Mouse (Mus musculus): Measurements from ENCODE around the gene F7.

The F7 gene

GRCm38 (mm10) chr8:13025487-13026224 is at the start of gene F7:
F7 (plus strand) TSS chr8:13026034.
- H3K4me1 ChIP-seq (replicated peaks; ENCODE audit: low read depth, low read length): no peaks in the 10 kb centered on the region
- TF ChIP-seq NANOG (IDR thresholded peaks at IDR 0.05; ENCODE audit: borderline replicate concordance, low read length) (no peak), CTCF (conservative IDR thresholded peaks at IDR 0.05; ENCODE audit: low read length) (no peak), POU5F1 (IDR thresholded peaks at IDR 0.05; ENCODE audit: borderline replicate concordance, low read length) (no peak)
- H3K36me3 ChIP-seq (ENCODE audit: insufficient read depth, low read length): 0 out of 2 replicates have a peak, but pooled peaks cover under 1% of the 10 kb centered on the region
- H3K27me3 ChIP-seq (ENCODE audit: insufficient read depth, low read length): no peaks in the 10 kb centered on the region
- H3K4me3 ChIP-seq (replicated peaks; ENCODE audit: low read length): no peak within 1 kb of the TSS
- H3K9me3 ChIP-seq (ENCODE audit: low read length): no peaks in the 10 kb centered on the region

- no peaks in the 10 kb centered on the region; the same call in 1 of the 2 replicates for H3K9me3 ChIP-seq (ENCODE audit: low read length)
- TF ChIP-seq CTCF (conservative IDR thresholded peaks at IDR 0.05; ENCODE audit: low read length) (no peak), POU5F1 (IDR thresholded peaks at IDR 0.05; ENCODE audit: borderline replicate concordance, low read length) (no peak), NANOG (IDR thresholded peaks at IDR 0.05; ENCODE audit: borderline replicate concordance, low read length) (no peak)
- H3K27me3 ChIP-seq (ENCODE audit: insufficient read depth, low read length): no peaks in the 10 kb centered on the region
- H3K36me3 ChIP-seq (ENCODE audit: insufficient read depth, low read length): peaks cover 27% of the 10 kb centered on the region
- H3K4me3 ChIP-seq (replicated peaks; ENCODE audit: low read length): no peak overlapping the region
- peaks cover 32% of the 10 kb centered on the region for H3K4me1 ChIP-seq (replicated peaks; ENCODE audit: low read depth, low read length)
Observed at GRCm38 (mm10) chr8:12976290-12976689, 49.5 kb upstream of the F7 start.

- Histone ChIP-seq H3K27me3 (ENCODE audit: insufficient read depth, low read length) (no peaks in the 10 kb centered on the region), H3K36me3 (ENCODE audit: insufficient read depth, low read length) (peaks cover 27% of the 10 kb centered on the region), H3K9me3 (ENCODE audit: low read length) (no peaks in the 10 kb centered on the region; the same call in 1 of the 2 replicates), H3K4me3 (replicated peaks; ENCODE audit: low read length) (no peak overlapping the region), H3K4me1 (replicated peaks; ENCODE audit: low read depth, low read length) (peaks cover 27% of the 10 kb centered on the region)
- TF ChIP-seq POU5F1 (IDR thresholded peaks at IDR 0.05; ENCODE audit: borderline replicate concordance, low read length) (no peak), CTCF (conservative IDR thresholded peaks at IDR 0.05; ENCODE audit: low read length) (no peak)
Observed at GRCm38 (mm10) chr8:12976723-12977122, 49.1 kb upstream of the F7 start.

GRCm38 (mm10) chr8:12977325-12977724 is 48.5 kb upstream of the F7 start:
- no peak overlapping the region for H3K4me3 ChIP-seq (replicated peaks; ENCODE audit: low read length)
- TF ChIP-seq NANOG (IDR thresholded peaks at IDR 0.05; ENCODE audit: borderline replicate concordance, low read length) (no peak), CTCF (conservative IDR thresholded peaks at IDR 0.05; ENCODE audit: low read length) (no peak), POU5F1 (IDR thresholded peaks at IDR 0.05; ENCODE audit: borderline replicate concordance, low read length) (no peak)

GRCm38 (mm10) chr8:12978308-12978707 is 47.5 kb upstream of the F7 start:
- no peak overlapping the region for H3K4me3 ChIP-seq (replicated peaks; ENCODE audit: low read length)
- peaks cover 27% of the 10 kb centered on the region for H3K36me3 ChIP-seq (ENCODE audit: insufficient read depth, low read length)
- H3K27me3 ChIP-seq (ENCODE audit: insufficient read depth, low read length): no peaks in the 10 kb centered on the region
- TF ChIP-seq POU5F1 (IDR thresholded peaks at IDR 0.05; ENCODE audit: borderline replicate concordance, low read length) (no peak), CTCF (conservative IDR thresholded peaks at IDR 0.05; ENCODE audit: low read length) (no peak), NANOG (IDR thresholded peaks at IDR 0.05; ENCODE audit: borderline replicate concordance, low read length) (no peak)
- H3K9me3 ChIP-seq (ENCODE audit: low read length): no peaks in the 10 kb centered on the region; the same call in 1 of the 2 replicates
- peaks cover 21% of the 10 kb centered on the region for H3K4me1 ChIP-seq (replicated peaks; ENCODE audit: low read depth, low read length)

More at GRCm38 (mm10) chr8:12977325-12977724, 48.5 kb upstream of the F7 start:
- no peaks in the 10 kb centered on the region; the same call in 1 of the 2 replicates for H3K9me3 ChIP-seq (ENCODE audit: low read length)
- H3K4me1 ChIP-seq (replicated peaks; ENCODE audit: low read depth, low read length): peaks cover 21% of the 10 kb centered on the region
- no peaks in the 10 kb centered on the region for H3K27me3 ChIP-seq (ENCODE audit: insufficient read depth, low read length)
- H3K36me3 ChIP-seq (ENCODE audit: insufficient read depth, low read length): peaks cover 27% of the 10 kb centered on the region

GRCm38 (mm10) chr8:12978726-12979125 is 47.1 kb upstream of the F7 start:
- TF ChIP-seq CTCF (conservative IDR thresholded peaks at IDR 0.05; ENCODE audit: low read length) (peak; percentile 68), POU5F1 (IDR thresholded peaks at IDR 0.05; ENCODE audit: borderline replicate concordance, low read length) (no peak), NANOG (IDR thresholded peaks at IDR 0.05; ENCODE audit: borderline replicate concordance, low read length) (no peak)

GRCm38 (mm10) chr8:12983681-12984467 is 42.0 kb upstream of the F7 start:
- H3K4me3 ChIP-seq (replicated peaks; ENCODE audit: low read length): no peak overlapping the region
- no peaks in the 10 kb centered on the region; the same call in 1 of the 2 replicates for H3K9me3 ChIP-seq (ENCODE audit: low read length)
- peaks cover 20% of the 10 kb centered on the region for H3K4me1 ChIP-seq (replicated peaks; ENCODE audit: low read depth, low read length)
- no peaks in the 10 kb centered on the region for H3K27me3 ChIP-seq (ENCODE audit: insufficient read depth, low read length)
- TF ChIP-seq POU5F1 (IDR thresholded peaks at IDR 0.05; ENCODE audit: borderline replicate concordance, low read length): no peak
- H3K36me3 ChIP-seq (ENCODE audit: insufficient read depth, low read length): no peaks in the 10 kb centered on the region; the same call in 1 of the 2 replicates

More at GRCm38 (mm10) chr8:12978726-12979125, 47.1 kb upstream of the F7 start:
- Histone ChIP-seq H3K4me1 (replicated peaks; ENCODE audit: low read depth, low read length) (peaks cover 21% of the 10 kb centered on the region), H3K36me3 (ENCODE audit: insufficient read depth, low read length) (peaks cover 27% of the 10 kb centered on the region), H3K9me3 (ENCODE audit: low read length) (no peaks in the 10 kb centered on the region; the same call in 1 of the 2 replicates), H3K27me3 (ENCODE audit: insufficient read depth, low read length) (no peaks in the 10 kb centered on the region), H3K4me3 (replicated peaks; ENCODE audit: low read length) (no peak overlapping the region)

GRCm38 (mm10) chr8:12984601-12985243 is 41.1 kb upstream of the F7 start:
- Histone ChIP-seq H3K9me3 (ENCODE audit: low read length) (no peaks in the 10 kb centered on the region; the same call in 1 of the 2 replicates), H3K4me1 (replicated peaks; ENCODE audit: low read depth, low read length) (peaks cover 20% of the 10 kb centered on the region), H3K4me3 (replicated peaks; ENCODE audit: low read length) (peak overlapping the region; percentile 51), H3K36me3 (ENCODE audit: insufficient read depth, low read length) (no peaks in the 10 kb centered on the region; the same call in 1 of the 2 replicates), H3K27me3 (ENCODE audit: insufficient read depth, low read length) (no peaks in the 10 kb centered on the region)
- TF ChIP-seq CTCF (conservative IDR thresholded peaks at IDR 0.05; ENCODE audit: low read length) (no peak), POU5F1 (IDR thresholded peaks at IDR 0.05; ENCODE audit: borderline replicate concordance, low read length) (no peak), NANOG (IDR thresholded peaks at IDR 0.05; ENCODE audit: borderline replicate concordance, low read length) (no peak)

Data from E14TG2a.4 (cell line).